Mouse (Mus musculus): ENCODE data around the gene Hoxc5. TPM values are rescaled to one million over a fixed set of nuclear protein-coding genes. Genes with fewer than 3 reads are reported as not detected.
A peak's percentile ranks its signal among the peaks of the same experiment; 100 is the strongest.

The Hoxc5 gene
- polyA plus RNA-seq, 1 experiment from 2014 or later: 20.3 TPM

- Histone ChIP-seq H3K27ac (ENCODE audit: low read length) (no peak overlapping the region), H3K4me3 (ENCODE audit: low read depth, low read length) (no peak overlapping the region), H3K4me2 (replicated peaks; ENCODE audit: low read depth, low read length) (no peak overlapping the region), H3K36me3 (ENCODE audit: control insufficient read depth, insufficient read depth, low read length) (no peaks in the 10 kb centered on the region), H3K4me1 (ENCODE audit: control insufficient read depth, insufficient read depth, low read length) (no peaks in the 10 kb centered on the region; the same call in 1 of the 2 replicates), H3K27me3 (ENCODE audit: control insufficient read depth, insufficient read depth, low read length) (peaks cover 78% of the 10 kb centered on the region), H3K9me3 (ENCODE audit: control insufficient read depth, low read depth, low read length) (no peaks in the 10 kb centered on the region), H3K9ac (replicated peaks; ENCODE audit: low read depth, low read length) (no peak overlapping the region)
- WGBS: 3% methylated on average over 8 of the region's 8 CpGs
- ATAC-seq (ENCODE audit: insufficient number of reproducible peaks, insufficient read depth, low FRiP score, low read depth): no peak
Observed at GRCm38 (mm10) chr15:102963259-102963658, 4.0 kb upstream of the Hoxc5 start.

DNA sequence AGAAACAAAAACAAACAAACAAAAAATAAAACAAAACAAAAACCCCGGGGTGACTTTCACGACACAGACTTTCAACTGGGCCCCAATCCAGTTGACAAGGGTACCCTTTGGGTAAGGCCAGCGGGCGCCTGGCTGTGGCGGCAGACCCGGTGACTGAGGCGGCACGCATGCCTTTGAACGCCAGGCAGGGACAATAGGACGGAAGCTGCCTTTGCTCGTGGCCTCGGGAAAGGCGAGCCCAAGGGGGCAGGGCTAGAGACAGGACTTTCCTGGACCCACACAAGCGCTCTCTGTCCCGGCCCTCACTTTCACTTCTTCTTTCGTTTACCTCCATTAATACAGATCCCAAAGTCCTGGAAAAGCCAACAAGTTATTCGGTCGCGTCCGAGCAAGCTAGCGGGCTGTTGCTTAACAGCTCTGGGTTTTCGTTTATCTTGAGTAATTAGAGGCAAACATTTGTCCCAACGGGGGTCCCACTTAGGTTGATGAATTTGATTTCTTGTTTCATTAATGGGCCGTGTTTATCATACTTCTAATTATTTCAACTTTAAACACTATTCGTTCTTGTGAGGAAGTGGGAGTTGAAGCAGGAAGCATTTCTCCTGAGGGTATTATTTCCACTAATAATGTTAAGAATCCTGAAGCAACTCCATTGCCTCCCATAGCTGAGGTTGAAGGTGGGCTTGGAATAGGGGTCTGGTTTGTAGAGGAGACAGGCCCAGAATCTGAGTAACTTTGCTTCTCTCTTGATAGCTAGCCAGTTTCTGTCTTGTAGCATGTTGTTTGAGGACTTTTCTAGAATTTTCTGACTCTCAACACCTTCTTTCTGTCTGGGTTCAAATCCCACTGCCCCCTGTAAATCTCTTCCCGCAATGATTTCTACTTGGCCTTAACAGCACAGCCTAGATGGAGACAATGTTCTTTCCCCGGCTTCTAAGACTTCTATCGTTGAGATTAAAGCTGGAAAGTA lies 3.3 kb upstream of the Hoxc5 start:
- Histone ChIP-seq H3K9ac (replicated peaks; ENCODE audit: low read depth, low read length) (no peak overlapping the region), H3K36me3 (ENCODE audit: control insufficient read depth, insufficient read depth, low read length) (no peaks in the 10 kb centered on the region), H3K27ac (ENCODE audit: low read length) (no peak overlapping the region), H3K4me2 (replicated peaks; ENCODE audit: low read depth, low read length) (no peak overlapping the region), H3K4me3 (ENCODE audit: low read depth, low read length) (no peak overlapping the region), H3K4me1 (ENCODE audit: control insufficient read depth, insufficient read depth, low read length) (no peaks in the 10 kb centered on the region; the same call in 1 of the 2 replicates), H3K9me3 (ENCODE audit: control insufficient read depth, low read depth, low read length) (no peaks in the 10 kb centered on the region), H3K27me3 (ENCODE audit: control insufficient read depth, insufficient read depth, low read length) (peaks cover 81% of the 10 kb centered on the region)
- 2% methylated on average over 28 of the region's 28 CpGs for WGBS
- ATAC-seq (ENCODE audit: insufficient number of reproducible peaks, insufficient read depth, low FRiP score, low read depth): no peak

- Histone ChIP-seq H3K27me3 (ENCODE audit: control insufficient read depth, insufficient read depth, low read length) (peaks cover 83% of the 10 kb centered on the region), H3K4me2 (replicated peaks; ENCODE audit: low read depth, low read length) (no peak overlapping the region), H3K36me3 (ENCODE audit: control insufficient read depth, insufficient read depth, low read length) (no peaks in the 10 kb centered on the region), H3K9me3 (ENCODE audit: control insufficient read depth, low read depth, low read length) (no peaks in the 10 kb centered on the region), H3K4me3 (ENCODE audit: low read depth, low read length) (no peak overlapping the region), H3K9ac (replicated peaks; ENCODE audit: low read depth, low read length) (no peak overlapping the region), H3K4me1 (ENCODE audit: control insufficient read depth, insufficient read depth, low read length) (no peaks in the 10 kb centered on the region; the same call in 1 of the 2 replicates), H3K27ac (ENCODE audit: low read length) (no peak overlapping the region)
- WGBS: 5% methylated on average over 26 of the region's 26 CpGs
- ATAC-seq (ENCODE audit: insufficient number of reproducible peaks, insufficient read depth, low FRiP score, low read depth): no peak
Observed at GRCm38 (mm10) chr15:102965003-102965891, 2.0 kb upstream of the Hoxc5 start.

DNA sequence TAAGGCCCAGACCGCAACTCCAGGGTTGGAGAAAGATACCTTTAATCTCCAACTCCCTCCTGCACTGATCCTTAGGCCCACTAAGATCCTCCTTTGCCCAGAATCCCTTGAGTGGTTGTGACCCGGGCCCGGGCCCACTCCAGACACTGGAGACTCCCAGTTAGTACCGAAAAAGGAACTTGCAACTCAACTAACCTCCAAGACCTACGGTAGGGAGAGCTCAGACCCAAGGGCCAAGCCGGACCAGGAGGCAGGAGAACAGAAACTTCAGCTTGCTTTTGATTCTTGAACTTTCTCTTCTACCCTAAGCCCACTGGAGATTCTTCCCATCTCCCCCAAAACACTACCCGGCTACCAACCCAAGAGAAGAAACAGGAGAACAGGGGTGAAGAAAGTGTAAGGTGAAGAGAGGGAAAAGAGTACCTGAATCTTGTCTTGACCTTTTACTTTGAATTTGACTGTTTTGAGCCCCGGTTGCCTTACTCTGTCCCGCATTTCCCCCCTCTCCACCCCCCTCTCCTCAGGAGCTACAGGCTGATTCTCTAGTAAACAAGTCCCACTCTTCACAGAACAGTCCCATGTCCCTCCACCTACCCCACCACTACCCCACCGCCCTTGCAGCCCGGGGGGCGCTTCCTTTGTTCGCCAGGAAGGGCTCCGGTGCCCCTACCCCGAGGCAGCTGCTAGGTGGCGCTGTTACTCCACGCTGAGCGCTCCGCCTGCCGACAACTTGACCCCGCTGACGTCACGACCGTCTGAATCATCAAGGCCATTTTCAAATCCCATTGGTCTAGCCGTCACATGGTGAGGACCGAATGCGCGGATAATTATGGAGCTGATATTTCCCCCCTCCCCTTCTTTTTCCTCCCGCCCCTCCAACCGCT lies 1.1 kb upstream of the Hoxc5 start:
- H3K27me3 ChIP-seq (ENCODE audit: control insufficient read depth, insufficient read depth, low read length): peaks cover 83% of the 10 kb centered on the region

DNA sequence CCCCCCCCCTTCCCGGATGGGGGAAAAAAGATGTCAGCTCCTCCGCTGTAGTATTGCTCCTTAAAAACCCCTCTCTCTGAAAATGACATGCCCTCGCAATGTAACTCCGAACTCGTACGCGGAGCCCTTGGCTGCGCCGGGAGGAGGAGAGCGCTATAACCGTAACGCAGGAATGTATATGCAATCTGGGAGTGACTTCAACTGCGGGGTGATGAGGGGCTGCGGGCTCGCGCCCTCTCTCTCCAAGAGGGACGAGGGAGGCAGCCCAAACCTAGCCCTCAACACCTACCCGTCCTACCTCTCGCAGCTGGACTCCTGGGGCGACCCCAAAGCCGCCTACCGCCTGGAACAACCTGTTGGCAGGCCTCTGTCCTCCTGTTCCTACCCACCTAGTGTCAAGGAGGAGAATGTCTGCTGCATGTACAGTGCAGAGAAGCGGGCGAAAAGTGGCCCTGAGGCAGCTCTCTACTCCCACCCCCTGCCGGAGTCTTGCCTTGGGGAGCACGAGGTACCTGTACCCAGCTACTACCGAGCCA lies 399 bp upstream of the Hoxc5 start, which contains the start of gene Hoxc10:
Gene Hoxc10, plus strand, starts transcription at position 21 of the 536 bp plus-strand sequence.
- H3K36me3 ChIP-seq (ENCODE audit: control insufficient read depth, insufficient read depth, low read length): no peaks in the 10 kb centered on the region
- no peak within 1 kb of the TSS for H3K9ac ChIP-seq (replicated peaks; ENCODE audit: low read depth, low read length)
- peak within 1 kb of the TSS; percentile 1; the same call in 1 of the 2 replicates for H3K4me2 ChIP-seq (replicated peaks; ENCODE audit: low read depth, low read length)
- no peaks in the 10 kb centered on the region for H3K9me3 ChIP-seq (ENCODE audit: control insufficient read depth, low read depth, low read length)
- peaks cover 84% of the 10 kb centered on the region for H3K27me3 ChIP-seq (ENCODE audit: control insufficient read depth, insufficient read depth, low read length)
- no peaks in the 10 kb centered on the region; the same call in 1 of the 2 replicates for H3K4me1 ChIP-seq (ENCODE audit: control insufficient read depth, insufficient read depth, low read length)
- WGBS: 2% methylated on average over 27 of the region's 27 CpGs
- H3K27ac ChIP-seq (ENCODE audit: low read length): no peak within 1 kb of the TSS
- H3K4me3 ChIP-seq (ENCODE audit: low read depth, low read length): no peak within 1 kb of the TSS
- ATAC-seq (ENCODE audit: insufficient number of reproducible peaks, insufficient read depth, low FRiP score, low read depth): peak; percentile 30; the same call in 1 of the 2 replicates

More for the DNA sequence above, 1.1 kb upstream of the Hoxc5 start:
- Histone ChIP-seq H3K27ac (ENCODE audit: low read length) (no peak overlapping the region), H3K9me3 (ENCODE audit: control insufficient read depth, low read depth, low read length) (no peaks in the 10 kb centered on the region), H3K4me1 (ENCODE audit: control insufficient read depth, insufficient read depth, low read length) (no peaks in the 10 kb centered on the region; the same call in 1 of the 2 replicates), H3K4me2 (replicated peaks; ENCODE audit: low read depth, low read length) (peak overlapping the region; percentile 1; the same call in 1 of the 2 replicates), H3K36me3 (ENCODE audit: control insufficient read depth, insufficient read depth, low read length) (no peaks in the 10 kb centered on the region), H3K4me3 (ENCODE audit: low read depth, low read length) (no peak overlapping the region), H3K9ac (replicated peaks; ENCODE audit: low read depth, low read length) (no peak overlapping the region)
- peak; percentile 56; the same call in 1 of the 2 replicates for ATAC-seq (ENCODE audit: insufficient number of reproducible peaks, insufficient read depth, low FRiP score, low read depth)
- WGBS: 5% methylated on average over 29 of the region's 30 CpGs

GRCm38 (mm10) chr15:102967511-102968397 lies 511 bp downstream of the Hoxc5 start:
- ATAC-seq (ENCODE audit: insufficient number of reproducible peaks, insufficient read depth, low FRiP score, low read depth): no peak
- Histone ChIP-seq H3K27ac (ENCODE audit: low read length) (no peak overlapping the region), H3K9me3 (ENCODE audit: control insufficient read depth, low read depth, low read length) (no peaks in the 10 kb centered on the region), H3K9ac (replicated peaks; ENCODE audit: low read depth, low read length) (no peak overlapping the region), H3K4me1 (ENCODE audit: control insufficient read depth, insufficient read depth, low read length) (no peaks in the 10 kb centered on the region; the same call in 1 of the 2 replicates), H3K36me3 (ENCODE audit: control insufficient read depth, insufficient read depth, low read length) (no peaks in the 10 kb centered on the region), H3K4me3 (ENCODE audit: low read depth, low read length) (no peak overlapping the region), H3K4me2 (replicated peaks; ENCODE audit: low read depth, low read length) (no peak overlapping the region), H3K27me3 (ENCODE audit: control insufficient read depth, insufficient read depth, low read length) (peaks cover 86% of the 10 kb centered on the region)
- 2% methylated on average over 34 of the region's 34 CpGs for WGBS

DNA sequence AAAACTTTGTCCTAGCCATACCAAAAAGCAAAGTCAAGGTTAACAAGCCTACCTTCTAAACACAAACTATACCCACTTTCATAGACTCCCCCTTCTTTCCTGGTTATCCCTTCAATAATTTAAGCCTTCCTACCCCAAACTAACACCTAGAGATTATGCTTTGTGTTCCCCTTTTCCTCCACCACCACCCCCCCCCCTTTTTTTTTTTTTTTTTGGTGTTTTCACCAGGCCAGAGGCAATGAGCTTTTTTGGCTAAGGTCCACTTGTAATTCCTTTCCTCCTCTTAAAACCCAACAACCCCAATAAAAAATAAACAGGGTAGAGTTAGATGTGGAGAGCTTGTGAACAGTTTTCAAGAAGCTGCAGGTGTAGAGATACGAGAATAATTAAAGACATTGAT lies 2.1 kb downstream of the Hoxc5 start:
- Histone ChIP-seq H3K36me3 (ENCODE audit: control insufficient read depth, insufficient read depth, low read length) (no peaks in the 10 kb centered on the region), H3K9ac (replicated peaks; ENCODE audit: low read depth, low read length) (no peak overlapping the region), H3K9me3 (ENCODE audit: control insufficient read depth, low read depth, low read length) (no peaks in the 10 kb centered on the region), H3K27ac (ENCODE audit: low read length) (no peak overlapping the region), H3K27me3 (ENCODE audit: control insufficient read depth, insufficient read depth, low read length) (peaks cover 93% of the 10 kb centered on the region), H3K4me3 (ENCODE audit: low read depth, low read length) (no peak overlapping the region), H3K4me2 (replicated peaks; ENCODE audit: low read depth, low read length) (no peak overlapping the region), H3K4me1 (ENCODE audit: control insufficient read depth, insufficient read depth, low read length) (no peaks in the 10 kb centered on the region; the same call in 1 of the 2 replicates)
- no peak for ATAC-seq (ENCODE audit: insufficient number of reproducible peaks, insufficient read depth, low FRiP score, low read depth)
- 42% methylated on average over 1 of the region's 1 CpGs for WGBS

Measured in stomach, embryonic 14.5 days (tissue).